Mouse (Mus musculus) lung, embryonic 15.5 days (tissue): ENCODE data around the gene Cybc1. TPM values are rescaled to one million over a fixed set of nuclear protein-coding genes. Genes with fewer than 3 reads are reported as not detected.

Experiments used
- ATAC-seq: fragments of 200-750 bp; cut with Nextera tagmentation; 2 replicates; pipeline ENCODE4 v1.8.0; 2017; ENCODE audit warnings: moderate number of reproducible peaks, borderline replicate concordance; ENCODE audit not compliant: low FRiP score, low TSS enrichment; ENCODE audit errors: extremely low read depth
- H3K27ac ChIP-seq: fragments of 300-500 bp; sonication (generic); 2 replicates; pipeline ENCODE4 v1.5.1; 2015; ENCODE audit warnings: moderate library complexity, mild to moderate bottlenecking, inconsistent platforms
- H3K27me3 ChIP-seq: fragments of 300-500 bp; sonication (generic); 2 replicates; pipeline ENCODE4 v1.6.1; 2015; ENCODE audit warnings: inconsistent platforms
- H3K36me3 ChIP-seq: fragments of 300-500 bp; sonication (generic); 2 replicates; pipeline ENCODE4 v1.6.1; 2015; ENCODE audit warnings: inconsistent platforms
- H3K4me1 ChIP-seq: fragments of 300-500 bp; sonication (generic); 2 replicates; pipeline ENCODE4 v1.6.1; 2015; ENCODE audit warnings: inconsistent platforms
- H3K4me2 ChIP-seq: fragments of 300-500 bp; sonication (generic); 2 replicates; pipeline ENCODE4 v1.6.1; 2015; ENCODE audit warnings: inconsistent platforms, mild to moderate bottlenecking, moderate library complexity
- H3K4me3 ChIP-seq: fragments of 300-500 bp; sonication (generic); 2 replicates; pipeline ENCODE4 v1.5.1; 2015; ENCODE audit warnings: mild to moderate bottlenecking, inconsistent platforms
- H3K9ac ChIP-seq: fragments of 300-500 bp; sonication (generic); 2 replicates; pipeline ENCODE4 v1.6.1; 2015; ENCODE audit warnings: inconsistent platforms
- H3K9me3 ChIP-seq: fragments of 300-500 bp; sonication (generic); 2 replicates; pipeline ENCODE4 v1.6.1; 2016; ENCODE audit warnings: inconsistent platforms
- WGBS: fragments of 180-500 bp; shearing (Covaris S2); methylation state at CpG from one replicate; pipeline ENCODE4 v1.1.7; 2015; 5-methylcytosine and 5-hydroxymethylcytosine counted together
- polyA plus RNA-seq: library from polyadenylated mRNA; unstranded; fragments of >200 nt; fragmentation: Nextera tagmentation; extraction: Ambion mirVana; gene quantifications from 2 replicates; pipeline ENCODE4 v1.2.1, GENCODE M21; 2015

Gene Cybc1
- polyA plus RNA-seq: 35.2 and 35.3 TPM in 2 replicates

- Histone ChIP-seq H3K4me2 (peak within 1 kb of the TSS; percentile 91), H3K9me3 (no peaks in the 10 kb centered on the region), H3K4me3 (peak within 1 kb of the TSS; percentile 93), H3K9ac (peak within 1 kb of the TSS; percentile 76), H3K27ac (peak within 1 kb of the TSS; percentile 86), H3K4me1 (peaks cover 26% of the 10 kb centered on the region), H3K36me3 (peaks cover 25% of the 10 kb centered on the region), H3K27me3 (no peaks in the 10 kb centered on the region)
- ATAC-seq: peak; percentile 89
- WGBS: under 1% methylated on average over 23 of the region's 23 CpGs
Measured at GRCm38 (mm10) chr11:121229018-121229439, at the start of gene Cybc1. TSS of gene Cybc1 (minus strand) at chr11:121229322.

- H3K36me3 ChIP-seq: 0 out of 2 replicates have a peak, but pooled peaks cover 2% of the 10 kb centered on the region
- no peaks in the 10 kb centered on the region for H3K9me3 ChIP-seq
- H3K4me1 ChIP-seq: no peaks in the 10 kb centered on the region
- H3K9ac ChIP-seq: no peak overlapping the region
- H3K27me3 ChIP-seq: no peaks in the 10 kb centered on the region
- no peak overlapping the region for H3K27ac ChIP-seq
- WGBS: 76% methylated on average over 3 of the region's 3 CpGs
- no peak for ATAC-seq
- H3K4me2 ChIP-seq: no peak overlapping the region
- H3K4me3 ChIP-seq: no peak overlapping the region
Measured at GRCm38 (mm10) chr11:121278011-121278410, 48.9 kb upstream of the Cybc1 start.

- Histone ChIP-seq H3K9ac (no peak overlapping the region), H3K4me1 (no peaks in the 10 kb centered on the region), H3K9me3 (no peaks in the 10 kb centered on the region), H3K36me3 (0 out of 2 replicates have a peak, but pooled peaks cover 5% of the 10 kb centered on the region), H3K4me2 (no peak overlapping the region), H3K4me3 (no peak overlapping the region), H3K27me3 (no peaks in the 10 kb centered on the region), H3K27ac (no peak overlapping the region)
- ATAC-seq: no peak
- 86% methylated on average over 8 of the region's 8 CpGs for WGBS
Measured at GRCm38 (mm10) chr11:121277516-121277915, 48.4 kb upstream of the Cybc1 start.

- no peaks in the 10 kb centered on the region for H3K27me3 ChIP-seq
- peak overlapping the region; percentile 81 for H3K9ac ChIP-seq
- peaks cover 20% of the 10 kb centered on the region for H3K4me1 ChIP-seq
- H3K9me3 ChIP-seq: no peaks in the 10 kb centered on the region
- peak overlapping the region; percentile 88 for H3K4me2 ChIP-seq
- peaks cover 25% of the 10 kb centered on the region for H3K36me3 ChIP-seq
- ATAC-seq: no peak
- WGBS: 43% methylated on average over 2 of the region's 2 CpGs
- H3K27ac ChIP-seq: no peak overlapping the region
- peak overlapping the region; percentile 83 for H3K4me3 ChIP-seq
Measured at GRCm38 (mm10) chr11:121261074-121261473, 32.0 kb upstream of the Cybc1 start.

- Histone ChIP-seq H3K9ac (peak overlapping the region; percentile 81), H3K4me3 (peak overlapping the region; percentile 83), H3K9me3 (no peaks in the 10 kb centered on the region), H3K36me3 (peaks cover 31% of the 10 kb centered on the region), H3K27ac (peak overlapping the region; percentile 66), H3K27me3 (no peaks in the 10 kb centered on the region), H3K4me2 (peak overlapping the region; percentile 88), H3K4me1 (peaks cover 20% of the 10 kb centered on the region)
- peak; percentile 32 for ATAC-seq
- under 1% methylated on average over 59 of the region's 60 CpGs for WGBS
Measured at GRCm38 (mm10) chr11:121260211-121260906, 31.2 kb upstream of the Cybc1 start.

GRCm38 (mm10) chr11:121259160-121260100 is 30.3 kb upstream of the Cybc1 start, which contains the start of gene Foxk2:
TSS of gene Foxk2 (plus strand) at chr11:121259990.
- H3K9me3 ChIP-seq: no peaks in the 10 kb centered on the region
- H3K9ac ChIP-seq: peak within 1 kb of the TSS; percentile 81
- H3K27ac ChIP-seq: peak within 1 kb of the TSS; percentile 81
- peak within 1 kb of the TSS; percentile 83 for H3K4me3 ChIP-seq
- WGBS: under 1% methylated on average over 88 of the region's 91 CpGs
- ATAC-seq: peak; percentile 99
- peaks cover 39% of the 10 kb centered on the region for H3K36me3 ChIP-seq
- no peaks in the 10 kb centered on the region for H3K27me3 ChIP-seq
- H3K4me1 ChIP-seq: peaks cover 20% of the 10 kb centered on the region
- peak within 1 kb of the TSS; percentile 88 for H3K4me2 ChIP-seq

GRCm38 (mm10) chr11:121250196-121250595 is 21.1 kb upstream of the Cybc1 start:
- no peak overlapping the region for H3K9ac ChIP-seq
- 84% methylated on average over 8 of the region's 8 CpGs for WGBS

GRCm38 (mm10) chr11:121239669-121240068 is 10.5 kb upstream of the Cybc1 start:
- Histone ChIP-seq H3K27ac (no peak overlapping the region), H3K27me3 (no peaks in the 10 kb centered on the region), H3K4me1 (peaks cover 20% of the 10 kb centered on the region), H3K9me3 (no peaks in the 10 kb centered on the region), H3K4me2 (no peak overlapping the region), H3K4me3 (no peak overlapping the region), H3K36me3 (peaks cover 40% of the 10 kb centered on the region), H3K9ac (no peak overlapping the region)
- no peak for ATAC-seq
- WGBS: 88% methylated on average over 2 of the region's 2 CpGs

More at GRCm38 (mm10) chr11:121250196-121250595, 21.1 kb upstream of the Cybc1 start:
- no peak for ATAC-seq
- H3K4me1 ChIP-seq: no peaks in the 10 kb centered on the region
- no peaks in the 10 kb centered on the region for H3K9me3 ChIP-seq
- no peak overlapping the region for H3K4me2 ChIP-seq
- H3K4me3 ChIP-seq: no peak overlapping the region
- H3K36me3 ChIP-seq: peaks cover 93% of the 10 kb centered on the region
- no peak overlapping the region for H3K27ac ChIP-seq
- H3K27me3 ChIP-seq: no peaks in the 10 kb centered on the region

- Histone ChIP-seq H3K4me2 (peak overlapping the region; percentile 65), H3K4me3 (peak overlapping the region; percentile 87), H3K27ac (peak overlapping the region; percentile 97), H3K9me3 (no peaks in the 10 kb centered on the region), H3K4me1 (peaks cover 23% of the 10 kb centered on the region), H3K9ac (peak overlapping the region; percentile 83), H3K36me3 (peaks cover 20% of the 10 kb centered on the region), H3K27me3 (no peaks in the 10 kb centered on the region)
- WGBS: 2% methylated on average over 28 of the region's 28 CpGs
- no peak for ATAC-seq
Measured at GRCm38 (mm10) chr11:121237345-121238128, 8.4 kb upstream of the Cybc1 start.

- H3K9ac ChIP-seq: peak within 1 kb of the TSS; percentile 83
- peak within 1 kb of the TSS; percentile 65 for H3K4me2 ChIP-seq
- under 1% methylated on average over 50 of the region's 50 CpGs for WGBS
- peak within 1 kb of the TSS; percentile 100 for H3K27ac ChIP-seq
- no peaks in the 10 kb centered on the region for H3K27me3 ChIP-seq
- H3K9me3 ChIP-seq: no peaks in the 10 kb centered on the region
- peak; percentile 100 for ATAC-seq
- peaks cover 13% of the 10 kb centered on the region for H3K36me3 ChIP-seq
- H3K4me3 ChIP-seq: peak within 1 kb of the TSS; percentile 87
- H3K4me1 ChIP-seq: peaks cover 23% of the 10 kb centered on the region
Measured at GRCm38 (mm10) chr11:121236564-121237344, 7.6 kb upstream of the Cybc1 start, which contains the start of gene Narf. TSS of gene Narf (plus strand) at chr11:121237253.
